Mouse (Mus musculus) stomach, embryonic 14.5 days (tissue): ENCODE data around the gene Lpo. TPM values are rescaled to one million over a fixed set of nuclear protein-coding genes. Genes with fewer than 3 reads are reported as not detected.
A peak's percentile ranks its signal among the peaks of the same experiment; 100 is the strongest.

Experiments used
- ATAC-seq: fragments of 200-750 bp; cut with Nextera tagmentation; 2 replicates; pipeline ENCODE4 v1.8.0; 2017; ENCODE audit warnings: low read depth, moderate TSS enrichment; ENCODE audit not compliant: insufficient number of reproducible peaks, insufficient read depth, low FRiP score
- H3K27ac ChIP-seq: fragments of 300-500 bp; sonication (generic); 2 replicates; pipeline ENCODE4 v1.5.1; 2014; ENCODE audit warnings: mild to moderate bottlenecking, low read length, moderate library complexity, mixed read lengths
- H3K27me3 ChIP-seq: fragments of 300-500 bp; sonication (generic); 2 replicates; pipeline ENCODE4 v1.6.1; 2014; ENCODE audit warnings: low read length, control low read depth, mixed read lengths; ENCODE audit not compliant: control insufficient read depth, insufficient read depth
- H3K36me3 ChIP-seq: fragments of 300-500 bp; sonication (generic); 2 replicates; pipeline ENCODE4 v1.6.1; 2014; ENCODE audit warnings: mild to moderate bottlenecking, control low read depth, low read length, moderate library complexity, mixed read lengths; ENCODE audit not compliant: control insufficient read depth, insufficient read depth
- H3K4me1 ChIP-seq: fragments of 300-500 bp; sonication (generic); 2 replicates; pipeline ENCODE4 v1.6.1; 2014; ENCODE audit warnings: low read length, control low read depth, mixed read lengths; ENCODE audit not compliant: control insufficient read depth, insufficient read depth
- H3K4me2 ChIP-seq: fragments of 300-500 bp; sonication (generic); replicated peaks from 2 replicates; pipeline ENCODE4 v1.6.1; 2014; ENCODE audit warnings: low read depth, low read length, control low read depth
- H3K4me3 ChIP-seq: fragments of 300-500 bp; sonication (generic); 2 replicates; pipeline ENCODE4 v1.5.1; 2014; ENCODE audit warnings: low read depth, low read length, control low read depth
- H3K9ac ChIP-seq: fragments of 300-500 bp; sonication (generic); replicated peaks from 2 replicates; pipeline ENCODE4 v1.6.1; 2014; ENCODE audit warnings: low read depth, mild to moderate bottlenecking, control low read depth, low read length, moderate library complexity, mixed read lengths
- H3K9me3 ChIP-seq: fragments of 300-500 bp; sonication (generic); 2 replicates; pipeline ENCODE4 v1.6.1; 2016; ENCODE audit warnings: low read depth, low read length, control low read depth; ENCODE audit not compliant: control insufficient read depth
- WGBS: fragments of 180-500 bp; shearing (Covaris S2); extraction: QIAGEN DNeasy Blood & Tissue Kit; methylation state at CpG from one replicate; pipeline ENCODE4 v1.1.7; 2014; 5-methylcytosine and 5-hydroxymethylcytosine counted together
- polyA plus RNA-seq: library from polyadenylated mRNA; unstranded; fragments of >200 nt; fragmentation: Nextera tagmentation; extraction: Ambion mirVana; gene quantifications from 2 replicates; pipeline ENCODE4 v1.2.1, GENCODE M21; 2014

Lpo gene
- polyA plus RNA-seq, 1 experiment from 2014 or later: 0.25 TPM

DNA sequence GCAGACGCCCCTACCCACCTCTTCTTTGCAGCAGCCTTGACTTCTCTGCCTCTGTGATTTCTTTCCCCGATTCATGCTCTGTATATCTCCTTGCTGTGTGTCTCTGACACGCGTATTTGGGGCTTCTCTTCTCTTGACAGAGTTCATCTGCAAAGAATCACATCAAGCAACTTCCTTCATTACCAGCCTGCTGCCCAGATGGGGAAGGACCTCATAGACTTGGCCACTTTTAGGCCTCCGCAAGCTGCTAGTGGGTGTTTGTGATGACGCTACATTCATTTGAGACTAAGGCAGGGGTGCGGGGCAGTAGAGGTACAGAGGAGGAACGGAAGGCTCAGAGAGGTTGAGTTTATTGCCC is 25.5 kb upstream of the Lpo start:
- peak; percentile 20; the same call in 1 of the 2 replicates for ATAC-seq
- H3K4me1 ChIP-seq: peaks cover 7% of the 10 kb centered on the region; the same call in 1 of the 2 replicates
- 36% methylated on average over 8 of the region's 8 CpGs for WGBS
- H3K4me2 ChIP-seq: peak overlapping the region; percentile 88
- peak overlapping the region; percentile 56 for H3K4me3 ChIP-seq
- peak overlapping the region; percentile 46; the same call in 1 of the 2 replicates for H3K9ac ChIP-seq
- H3K9me3 ChIP-seq: no peaks in the 10 kb centered on the region
- no peaks in the 10 kb centered on the region for H3K27me3 ChIP-seq
- H3K36me3 ChIP-seq: peaks cover 5% of the 10 kb centered on the region; the same call in 1 of the 2 replicates
- H3K27ac ChIP-seq: peak overlapping the region; percentile 61; the same call in 1 of the 2 replicates

DNA sequence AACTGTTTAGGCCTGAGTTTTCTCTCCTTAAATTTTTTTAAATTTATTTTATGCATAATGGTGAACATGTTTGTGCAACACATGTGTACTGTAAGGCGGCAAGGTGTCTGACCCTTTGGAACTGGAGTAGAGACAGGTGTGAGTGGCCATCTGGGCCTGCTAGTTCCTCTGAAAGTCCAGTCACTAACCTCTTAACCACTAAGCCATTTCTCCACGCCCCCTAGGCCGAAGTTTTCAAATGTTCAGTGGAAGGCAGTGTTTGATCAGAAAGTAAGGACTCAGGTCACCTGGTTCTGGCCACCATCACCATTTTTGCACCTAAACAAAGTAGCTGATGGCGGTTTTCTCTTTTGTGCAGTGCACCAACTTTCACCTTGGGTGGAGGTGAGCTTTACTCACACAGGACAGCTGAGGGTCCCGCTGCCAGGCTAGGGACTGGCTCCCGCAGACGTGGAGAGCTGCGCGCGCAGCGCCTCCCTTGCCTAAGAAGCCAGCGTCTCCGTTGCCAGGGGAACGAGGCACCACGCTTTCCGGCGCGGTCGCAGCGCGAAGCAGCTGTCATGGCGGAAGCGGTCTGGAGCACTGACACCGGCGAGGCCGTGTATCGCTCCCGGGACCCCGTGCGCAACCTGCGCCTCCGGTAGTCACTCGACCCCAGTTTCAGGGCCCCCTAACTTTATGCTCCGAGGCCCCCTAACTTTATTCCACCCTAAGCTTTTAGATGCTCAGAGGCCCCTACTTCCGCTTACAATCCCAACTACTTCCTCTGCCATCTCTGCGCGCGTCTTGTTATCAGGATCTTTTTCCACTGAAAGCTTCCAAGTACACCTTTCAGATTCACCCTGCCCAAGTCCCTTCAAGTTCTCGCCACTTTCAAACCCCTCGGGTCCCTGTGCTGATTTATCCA is 24.9 kb upstream of the Lpo start, which contains the start of gene Mks1:
Mks1 (plus strand) TSS at position 526 of the 907 bp plus-strand sequence.
- peak within 1 kb of the TSS; percentile 88 for H3K4me2 ChIP-seq
- 4% methylated on average over 40 of the region's 40 CpGs for WGBS
- H3K27ac ChIP-seq: peak within 1 kb of the TSS; percentile 61; the same call in 1 of the 2 replicates

DNA sequence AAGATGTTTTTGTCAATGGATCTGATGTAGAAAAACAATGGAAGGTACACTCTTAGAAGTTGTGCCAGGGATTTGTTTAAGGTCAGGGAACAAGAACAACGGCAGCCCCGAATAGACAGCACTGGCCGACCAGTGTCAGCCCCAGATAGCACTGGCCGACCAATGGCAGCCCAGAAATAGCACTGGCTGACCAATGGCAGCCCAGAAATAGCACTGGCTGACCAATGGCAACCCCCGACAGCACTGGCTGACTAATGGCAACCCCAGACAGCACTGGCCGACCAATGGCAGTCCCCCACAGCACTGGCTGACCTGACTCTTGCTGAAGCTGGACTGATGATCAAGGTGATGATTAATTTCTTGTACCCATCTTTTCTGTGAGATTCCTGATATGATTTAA is 19.8 kb upstream of the Lpo start:
- no peak overlapping the region for H3K27ac ChIP-seq
- no peak for ATAC-seq
- no peaks in the 10 kb centered on the region for H3K9me3 ChIP-seq
- H3K4me3 ChIP-seq: no peak overlapping the region
- peaks cover 3% of the 10 kb centered on the region; the same call in 1 of the 2 replicates for H3K4me1 ChIP-seq
- whole genome bisulfite sequencing: 58% methylated on average over 6 of the region's 6 CpGs
- no peak overlapping the region for H3K4me2 ChIP-seq
- H3K36me3 ChIP-seq: no peaks in the 10 kb centered on the region
- no peak overlapping the region for H3K9ac ChIP-seq
- H3K27me3 ChIP-seq: no peaks in the 10 kb centered on the region

More for the DNA sequence above, 24.9 kb upstream of the Lpo start, which contains the start of gene Mks1:
- Histone ChIP-seq H3K9me3 (no peaks in the 10 kb centered on the region), H3K36me3 (peaks cover 5% of the 10 kb centered on the region; the same call in 1 of the 2 replicates), H3K4me1 (peaks cover 7% of the 10 kb centered on the region; the same call in 1 of the 2 replicates), H3K9ac (peak within 1 kb of the TSS; percentile 46; the same call in 1 of the 2 replicates), H3K27me3 (no peaks in the 10 kb centered on the region), H3K4me3 (peak within 1 kb of the TSS; percentile 56)
- ATAC-seq: peak; percentile 91

DNA sequence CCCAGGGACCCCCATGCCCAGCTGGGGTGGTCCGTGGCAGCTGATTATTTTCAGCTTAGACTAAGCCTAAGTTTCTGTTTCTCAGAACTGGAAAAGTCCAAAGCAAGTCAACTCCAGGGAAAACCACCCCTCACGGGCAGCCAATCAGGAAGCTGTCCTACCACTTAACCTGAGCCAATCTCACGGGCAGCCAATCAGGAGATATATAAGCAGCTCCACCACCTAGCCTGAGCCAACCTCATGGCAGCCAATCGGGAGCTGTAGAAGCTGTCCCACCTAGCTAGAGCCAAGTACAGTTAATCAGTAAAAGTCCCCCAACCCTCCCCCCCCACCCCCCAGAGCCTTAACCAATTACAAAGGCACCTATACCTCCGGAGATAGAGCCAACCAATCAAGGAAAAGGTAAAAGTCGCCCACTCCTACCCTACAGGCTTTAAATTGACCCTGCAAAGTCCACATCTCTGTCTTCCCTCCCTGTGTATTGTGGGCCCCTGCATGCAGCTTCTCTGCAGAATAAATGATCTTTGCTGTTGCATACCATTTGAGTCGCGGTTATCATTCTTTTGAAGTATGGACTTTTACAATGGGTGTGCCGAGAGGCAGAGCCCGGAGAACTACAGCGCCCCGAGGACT is 19.0 kb upstream of the Lpo start:
- WGBS: 80% methylated on average over 12 of the region's 12 CpGs
- Histone ChIP-seq H3K9ac (no peak overlapping the region), H3K27me3 (no peaks in the 10 kb centered on the region), H3K9me3 (no peaks in the 10 kb centered on the region), H3K36me3 (no peaks in the 10 kb centered on the region), H3K4me2 (no peak overlapping the region), H3K27ac (no peak overlapping the region), H3K4me3 (no peak overlapping the region), H3K4me1 (no peaks in the 10 kb centered on the region)
- ATAC-seq: no peak

- no peak overlapping the region for H3K4me2 ChIP-seq
- no peaks in the 10 kb centered on the region for H3K36me3 ChIP-seq
- no peak for ATAC-seq
- H3K9me3 ChIP-seq: no peaks in the 10 kb centered on the region
- H3K9ac ChIP-seq: no peak overlapping the region
- no peak overlapping the region for H3K27ac ChIP-seq
- WGBS: 84% methylated on average over 3 of the region's 3 CpGs
- H3K4me1 ChIP-seq: no peaks in the 10 kb centered on the region
- H3K4me3 ChIP-seq: no peak overlapping the region
- H3K27me3 ChIP-seq: no peaks in the 10 kb centered on the region
These were observed 13.3 kb upstream of the Lpo start for GRCm38 (mm10) chr11:87841436-87841835.

DNA sequence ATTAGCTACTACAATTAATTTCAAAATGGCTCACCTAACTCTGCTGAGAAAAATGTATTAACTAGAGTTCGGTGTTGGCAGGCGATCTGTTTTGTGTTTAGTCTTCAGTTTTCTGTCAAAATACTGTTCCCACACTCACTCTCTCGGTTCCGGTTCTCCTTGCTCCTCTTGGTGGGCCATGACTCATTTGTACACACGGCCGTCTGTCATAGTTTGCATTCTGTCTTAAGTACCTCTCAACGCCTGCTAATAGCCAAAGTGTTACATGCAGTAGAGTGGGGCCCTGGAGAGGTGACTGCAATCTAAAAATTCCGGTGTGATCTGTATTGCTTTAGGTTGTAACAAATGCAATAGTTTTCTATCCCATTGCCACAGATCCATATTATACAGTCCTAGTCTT is 12.6 kb upstream of the Lpo start:
- 66% methylated on average over 8 of the region's 8 CpGs for WGBS
- H3K27ac ChIP-seq: no peak overlapping the region
- H3K9me3 ChIP-seq: no peaks in the 10 kb centered on the region
- H3K4me1 ChIP-seq: no peaks in the 10 kb centered on the region
- H3K27me3 ChIP-seq: no peaks in the 10 kb centered on the region
- H3K4me3 ChIP-seq: no peak overlapping the region
- H3K4me2 ChIP-seq: no peak overlapping the region
- ATAC-seq: no peak
- H3K36me3 ChIP-seq: no peaks in the 10 kb centered on the region
- no peak overlapping the region for H3K9ac ChIP-seq

GRCm38 (mm10) chr11:87821502-87821901 is 6.6 kb downstream of the Lpo start:
- Histone ChIP-seq H3K27me3 (0 out of 2 replicates have a peak, but pooled peaks cover 2% of the 10 kb centered on the region), H3K4me2 (no peak overlapping the region), H3K9me3 (no peaks in the 10 kb centered on the region), H3K27ac (no peak overlapping the region), H3K4me1 (no peaks in the 10 kb centered on the region), H3K4me3 (no peak overlapping the region), H3K36me3 (no peaks in the 10 kb centered on the region), H3K9ac (no peak overlapping the region)
- no peak for ATAC-seq
- WGBS: 57% methylated on average over 5 of the region's 5 CpGs

DNA sequence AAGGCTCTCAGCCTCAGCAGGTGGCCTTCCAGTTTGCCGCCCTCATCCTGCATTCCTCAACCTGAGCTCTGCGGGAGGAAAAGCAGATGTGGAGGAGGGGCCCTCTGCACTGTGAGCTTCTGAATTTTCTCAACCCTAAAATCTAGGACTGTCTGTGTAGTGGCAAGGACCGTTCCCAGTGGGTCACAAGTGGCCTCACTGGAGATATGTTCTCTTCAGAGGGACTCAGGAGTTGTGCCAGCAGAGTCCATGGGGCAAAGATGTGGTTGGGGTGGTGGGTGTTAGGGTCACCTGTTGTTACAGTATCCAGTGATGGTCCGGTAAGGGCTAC is 10.7 kb downstream of the Lpo start:
- Histone ChIP-seq H3K27me3 (0 out of 2 replicates have a peak, but pooled peaks cover 2% of the 10 kb centered on the region), H3K4me2 (peak overlapping the region; percentile 68), H3K4me3 (peak overlapping the region; percentile 22), H3K36me3 (no peaks in the 10 kb centered on the region), H3K4me1 (no peaks in the 10 kb centered on the region), H3K9me3 (no peaks in the 10 kb centered on the region), H3K27ac (no peak overlapping the region), H3K9ac (no peak overlapping the region)
- 26% methylated on average over 4 of the region's 4 CpGs for WGBS
- ATAC-seq: no peak
